Mouse (Mus musculus): ENCODE measurements around the gene Gfral.
"Not testable (repeated sequence)": the region's sequence is repeated elsewhere in the genome, so short reads cannot be mapped to it uniquely, and the experiment has no call there.

Gene Gfral

DNA sequence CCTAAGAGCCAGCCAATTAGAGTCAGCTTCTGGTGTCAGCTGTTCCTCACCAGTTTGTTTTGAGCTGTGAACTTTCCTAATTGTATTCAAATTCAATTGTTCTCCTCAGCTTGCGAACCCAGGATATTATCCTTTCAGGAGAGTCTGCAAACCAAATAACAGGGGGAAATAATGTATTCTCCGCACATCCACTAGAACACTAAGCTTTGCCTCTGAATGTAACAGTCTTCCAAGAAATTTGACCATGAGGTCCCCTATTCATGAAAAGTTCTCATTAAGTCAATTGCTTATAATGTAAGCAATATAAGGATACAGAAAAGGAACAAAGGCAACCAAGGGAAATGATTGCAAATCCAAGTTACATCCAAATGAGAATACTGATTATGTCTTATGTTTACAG, at the start of gene Gfral:
Gene Gfral, minus strand, starts transcription at position 101 of the 400 bp plus-strand sequence.
- DNase-seq, result no peak

DNA sequence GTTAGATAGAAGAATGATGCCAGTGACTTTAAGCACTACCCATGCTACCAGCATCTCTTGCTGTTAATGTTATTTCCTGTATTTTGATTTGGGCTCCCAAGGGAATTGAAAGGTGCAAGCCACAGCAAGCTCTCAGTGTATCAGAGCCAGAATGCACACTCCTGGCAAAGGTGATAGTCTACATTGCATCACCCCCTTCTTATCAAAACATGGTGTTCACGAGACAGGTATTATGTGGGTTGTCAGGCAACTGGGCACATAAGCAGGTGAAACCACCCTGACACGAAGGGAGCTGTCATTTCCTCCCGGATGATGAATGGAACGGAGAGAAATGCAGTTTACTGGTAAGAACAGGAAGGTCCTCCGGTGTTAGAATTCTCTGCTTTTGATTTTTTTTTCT, 44.3 kb upstream of the Gfral start:
- DNase-seq, result no peak

DNA sequence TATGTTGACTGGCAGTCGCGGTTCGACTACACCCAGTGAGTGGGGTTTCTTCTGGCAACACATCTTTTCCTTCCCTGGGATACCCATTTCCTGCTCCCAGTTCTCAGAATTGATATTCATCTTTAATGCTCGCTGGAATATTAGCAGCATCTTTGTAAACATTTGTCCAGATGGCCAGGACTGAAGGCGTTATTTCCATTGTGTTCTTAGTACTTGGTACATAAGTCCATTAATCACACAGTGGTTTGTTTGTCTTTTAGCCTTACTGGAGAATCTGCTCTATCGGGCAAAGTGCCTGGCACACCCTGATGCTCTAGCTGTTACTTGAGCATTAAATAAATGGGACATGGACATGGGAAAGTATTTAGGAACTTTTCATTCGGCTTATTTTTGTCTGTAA, 39.1 kb upstream of the Gfral start:
- no peak for DNase-seq

GRCm38 (mm10) chr9:76252109-76252508, 38.7 kb upstream of the Gfral start:
- DNase-seq, result no peak

GRCm38 (mm10) chr9:76242322-76242721, 28.9 kb upstream of the Gfral start:
- DNase-seq, result no peak

GRCm38 (mm10) chr9:76237946-76238345, 24.5 kb upstream of the Gfral start:
- no peak for DNase-seq

DNA sequence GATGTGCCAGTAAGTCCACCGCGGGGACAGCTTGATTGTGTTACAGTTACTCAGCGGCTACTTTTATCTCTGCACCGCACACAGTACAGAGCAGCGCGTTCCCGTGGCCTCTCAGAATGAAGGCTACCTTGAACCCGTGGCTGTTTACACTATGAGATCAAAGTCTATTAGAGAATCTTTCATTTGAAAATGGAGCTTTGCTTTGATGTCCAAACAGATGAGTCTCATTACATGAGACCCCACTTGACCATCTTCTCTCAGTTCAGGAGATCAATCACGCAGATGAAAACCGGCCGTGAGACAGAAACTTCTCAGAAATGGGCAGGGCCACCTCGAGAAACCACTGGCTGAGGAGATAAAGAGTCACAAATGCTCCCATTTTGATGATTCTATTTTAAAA, 23.8 kb upstream of the Gfral start:
- no peak for DNase-seq

DNA sequence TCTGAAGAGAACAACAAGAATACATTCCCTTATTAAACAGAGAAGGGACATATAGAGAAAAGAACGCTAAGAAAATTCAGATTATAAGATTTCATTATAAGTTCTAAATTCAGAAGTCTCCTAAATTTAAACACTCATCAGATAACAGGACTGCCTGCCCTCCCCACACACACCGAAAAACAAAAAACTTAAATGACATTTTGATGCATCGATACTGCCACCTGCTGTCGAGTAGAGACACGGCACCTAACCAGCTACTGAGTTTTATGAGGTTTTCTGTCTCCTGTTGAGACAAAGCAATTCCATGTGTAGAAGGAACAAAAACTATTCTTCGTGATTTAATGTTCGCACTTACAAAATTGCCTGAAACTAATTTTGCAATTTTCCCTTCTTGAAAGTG, 23.2 kb upstream of the Gfral start:
- DNase-seq, result peak; percentile 8 to 22

GRCm38 (mm10) chr9:76235945-76236503, 22.6 kb upstream of the Gfral start:
- DNase-seq, result no peak

GRCm38 (mm10) chr9:76234899-76235298, 21.4 kb upstream of the Gfral start:
- no peak for DNase-seq

- peak in 1 of 2 experiments; percentile 5 for DNase-seq
Observed at GRCm38 (mm10) chr9:76230400-76230799, 16.9 kb upstream of the Gfral start.

GRCm38 (mm10) chr9:76217178-76217975, 3.9 kb upstream of the Gfral start:
- DNase-seq, result no peak

GRCm38 (mm10) chr9:76214678-76215077, 1.2 kb upstream of the Gfral start:
- DNase-seq, result no peak

DNA sequence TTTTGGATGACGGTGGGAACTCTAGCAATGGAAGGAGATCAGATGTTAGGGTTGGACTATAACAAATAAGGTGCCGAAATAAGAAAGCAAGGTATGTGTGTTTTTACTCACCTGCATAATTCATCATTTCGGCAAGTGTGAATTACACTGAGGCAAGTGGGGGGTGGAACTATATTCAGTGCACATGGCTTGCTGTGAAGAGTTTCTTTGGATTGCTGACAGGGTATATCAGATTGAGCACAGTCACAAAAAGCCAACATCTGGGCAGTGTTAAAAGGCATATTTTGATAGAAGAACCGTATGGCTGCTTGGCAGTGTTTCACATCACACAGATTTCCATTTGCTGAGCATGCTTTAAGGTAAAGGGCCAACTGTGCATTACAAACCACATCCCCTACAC, 16.5 kb downstream of the Gfral start:
- no peak for DNase-seq

- DNase-seq, result no peak
Observed at GRCm38 (mm10) chr9:76179221-76179620, 34.2 kb downstream of the Gfral start.

DNA sequence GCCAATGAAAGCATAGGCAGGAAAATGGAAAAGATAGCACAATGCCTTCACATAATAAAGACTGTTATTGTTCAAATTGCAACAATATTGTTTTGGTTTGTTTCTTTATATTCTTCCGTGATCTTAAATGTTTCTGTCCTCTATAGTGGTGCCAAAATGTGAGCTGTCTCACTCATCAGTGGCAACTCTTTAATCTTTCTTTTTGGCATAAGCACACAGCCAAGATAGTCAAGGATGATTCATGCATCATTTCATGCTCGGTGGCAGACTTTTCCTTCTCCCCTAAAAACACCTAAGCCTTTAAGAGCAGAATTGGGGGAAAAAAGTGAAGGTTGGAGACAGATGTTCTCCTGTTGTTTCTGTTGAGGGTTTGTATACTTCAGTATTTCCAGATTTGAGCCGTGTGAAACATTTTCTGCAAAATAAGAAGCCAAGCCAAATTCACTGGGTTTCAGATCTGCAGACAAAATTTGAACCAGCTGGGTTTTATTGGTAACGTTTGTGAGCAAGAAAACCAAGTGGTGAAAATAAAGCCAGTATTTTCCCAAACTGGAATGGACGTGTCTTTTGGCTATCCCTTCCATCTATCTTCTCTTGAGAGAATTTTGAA, 40.7 kb downstream of the Gfral start:
- no peak for DNase-seq

GRCm38 (mm10) chr9:76168355-76168754, 45.1 kb downstream of the Gfral start:
- DNase-seq, result no peak

DNA sequence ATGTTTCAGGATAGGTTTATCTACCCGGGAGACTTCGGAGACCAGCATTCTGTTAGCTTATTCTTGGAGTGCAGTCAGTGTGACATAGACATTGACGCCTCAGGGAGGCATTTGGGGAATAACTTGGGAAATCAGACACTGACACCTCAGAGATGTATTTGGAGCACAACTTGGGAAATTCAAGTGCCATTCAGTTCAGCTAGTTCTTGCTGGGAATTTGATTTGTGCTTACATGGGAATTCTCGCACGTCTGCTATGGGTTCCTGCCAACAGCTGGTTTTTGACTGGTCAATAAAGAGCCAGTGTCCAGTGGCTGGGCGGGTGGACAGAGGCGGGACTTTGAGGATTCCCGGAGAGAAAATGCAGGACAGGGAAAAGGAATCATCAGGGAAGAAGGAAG, 51.0 kb downstream of the Gfral start:
- no peak for DNase-seq

DNA sequence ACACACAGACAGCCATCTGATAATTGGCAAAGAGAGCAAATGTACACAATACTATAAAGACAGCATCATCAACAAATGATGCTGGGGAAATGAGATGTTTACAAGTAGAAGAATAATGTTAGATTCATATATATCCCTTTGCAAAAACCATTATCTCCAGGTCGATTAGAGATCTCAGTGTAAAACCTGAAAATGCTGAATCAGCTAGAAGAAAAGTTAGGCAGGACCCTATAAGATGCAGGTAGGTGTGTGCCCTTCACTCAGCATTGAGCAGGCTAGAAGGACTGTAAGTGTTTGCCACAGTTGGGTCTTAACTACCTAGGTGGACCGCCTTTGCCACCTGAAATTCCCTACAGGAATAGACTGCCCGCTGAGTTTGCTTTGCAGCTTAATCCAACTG, 67.9 kb downstream of the Gfral start:
- no peak for DNase-seq

- no peak for DNase-seq
Observed at GRCm38 (mm10) chr9:76138378-76139109, 74.9 kb downstream of the Gfral start.

DNA sequence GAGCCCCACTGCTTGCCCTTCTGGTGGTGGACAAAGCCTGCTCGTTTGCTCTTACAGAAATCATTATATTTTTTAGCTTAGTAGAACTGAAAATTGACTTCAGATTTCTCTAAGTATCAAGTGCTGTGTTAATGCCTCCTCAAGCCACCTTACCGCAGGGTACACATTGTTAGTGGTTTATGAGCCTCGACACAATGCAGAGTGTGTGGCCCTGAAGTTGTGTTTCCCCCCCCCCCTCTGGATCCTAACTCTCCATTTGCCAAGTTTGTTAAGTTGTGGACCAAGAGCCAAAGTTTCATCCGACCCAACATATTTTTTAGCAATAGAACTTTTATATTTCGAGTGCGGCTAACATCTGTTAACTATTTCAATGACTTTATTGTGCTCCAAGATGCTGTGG, 79.4 kb downstream of the Gfral start:
- no peak for DNase-seq

- DNase-seq, result no peak
Observed at GRCm38 (mm10) chr9:76129353-76129752, 84.1 kb downstream of the Gfral start.

GRCm38 (mm10) chr9:76124249-76124648, 89.2 kb downstream of the Gfral start:
- DNase-seq, result no peak

GRCm38 (mm10) chr9:76122888-76123287, 90.6 kb downstream of the Gfral start:
- not testable (repeated sequence) for DNase-seq

All from thymus, postnatal 36 days (tissue).